Mouse (Mus musculus): ENCODE measurements around the gene Aggf1.

- TF ChIP-seq CTCF (IDR thresholded peaks at IDR 0.05; ENCODE audit: extremely low read depth, insufficient read length, insufficient replicate concordance, low read depth, low read length) (no peak), POLR2A (IDR thresholded peaks at IDR 0.05; ENCODE audit: low read depth, low read length) (no peak)
Observed at GRCm38 (mm10) chr13:95345869-95346268, 29.3 kb downstream of the Aggf1 start.
